Mouse (Mus musculus) megakaryocyte, embryonic 14.5 days (primary cell): ENCODE data around the gene Srrm1.

ENCODE experiments used
- FLI1 ChIP-seq: IDR thresholded peaks from 2 replicates; pipeline ENCODE4 v1.6.1; 2012; ENCODE audit warnings: low read length, inconsistent platforms, mixed read lengths
- GATA1 ChIP-seq: IDR thresholded peaks from 3 replicates; pipeline ENCODE4 v1.6.1; 2012; ENCODE audit warnings: mixed read lengths, low read length, inconsistent platforms, borderline replicate concordance

DNA sequence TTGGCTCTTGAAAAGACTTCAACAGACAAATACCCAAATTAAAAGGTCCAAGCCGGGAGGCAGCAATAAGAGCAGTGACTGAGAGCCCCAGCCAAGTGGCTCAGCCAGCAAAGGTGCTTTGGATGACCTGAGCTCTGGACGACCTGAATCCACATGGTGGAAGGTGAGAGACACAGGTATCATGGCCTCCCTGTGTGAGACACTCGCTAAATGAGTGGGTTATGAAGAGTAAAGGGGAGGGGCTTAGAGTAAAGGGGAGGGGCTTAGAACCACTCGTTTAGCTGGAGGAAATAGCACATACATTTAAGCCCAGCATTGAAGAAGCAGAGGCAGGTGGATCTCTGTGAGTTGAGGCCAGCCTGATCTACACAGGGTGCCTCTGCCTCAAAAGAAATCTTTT, 69.7 kb downstream of the Srrm1 start:
- TF ChIP-seq GATA1 (no peak), FLI1 (no peak)
